Mouse (Mus musculus) limb, embryonic 14.5 days (tissue): ENCODE measurements around the gene Plxdc1. TPM values are rescaled to one million over a fixed set of nuclear protein-coding genes. Genes with fewer than 3 reads are reported as not detected.

Experiments
- ATAC-seq: fragments of 200-750 bp; cut with Nextera tagmentation; 2 replicates; pipeline ENCODE4 v1.8.0; 2017; ENCODE audit warnings: low read depth, moderate number of reproducible peaks, moderate TSS enrichment; ENCODE audit not compliant: low FRiP score
- DNase-seq: peaks from one replicate; pipeline ENCODE4 v3.0.0-alpha.2; 2015; ENCODE audit warnings: low spot score
- H3K27ac ChIP-seq: fragments of 300-500 bp; sonication (generic); replicated peaks from 2 replicates; pipeline ENCODE4 v1.5.1; 2014; ENCODE audit warnings: low read depth, mild to moderate bottlenecking, low read length, moderate library complexity, mixed read lengths
- H3K27me3 ChIP-seq: fragments of 300-500 bp; sonication (generic); 2 replicates; pipeline ENCODE4 v1.6.1; 2014; ENCODE audit warnings: low read length, mixed read lengths; ENCODE audit not compliant: control insufficient read depth, insufficient read depth
- H3K36me3 ChIP-seq: fragments of 300-500 bp; sonication (generic); 2 replicates; pipeline ENCODE4 v1.6.1; 2014; ENCODE audit warnings: mild to moderate bottlenecking, low read length, moderate library complexity, mixed read lengths; ENCODE audit not compliant: control insufficient read depth, insufficient read depth
- H3K4me1 ChIP-seq: fragments of 300-500 bp; sonication (generic); 2 replicates; pipeline ENCODE4 v1.6.1; 2014; ENCODE audit warnings: antibody characterized with exemption, low read length, mixed read lengths; ENCODE audit not compliant: control insufficient read depth, insufficient read depth
- H3K4me2 ChIP-seq: fragments of 300-500 bp; sonication (generic); replicated peaks from 2 replicates; pipeline ENCODE4 v1.6.1; 2014; ENCODE audit warnings: low read depth, mild to moderate bottlenecking, low read length, moderate library complexity; ENCODE audit not compliant: severe bottlenecking
- H3K4me3 ChIP-seq: fragments of 300-500 bp; sonication (generic); replicated peaks from 2 replicates; pipeline ENCODE4 v1.5.1; 2014; ENCODE audit warnings: low read length
- H3K9ac ChIP-seq: fragments of 300-500 bp; sonication (generic); 2 replicates; pipeline ENCODE4 v1.6.1; 2014; ENCODE audit warnings: mild to moderate bottlenecking, low read depth, low read length, moderate library complexity; ENCODE audit not compliant: severe bottlenecking
- H3K9me3 ChIP-seq: fragments of 300-500 bp; sonication (generic); 2 replicates; pipeline ENCODE4 v1.6.1; 2016; ENCODE audit warnings: low read length; ENCODE audit not compliant: control insufficient read depth
- POLR2A ChIP-seq: fragments of 200-500 bp; IDR thresholded peaks from 2 replicates; pipeline ENCODE4 v1.8.0; 2012; ENCODE audit warnings: inconsistent platforms, mild to moderate bottlenecking, moderate library complexity, borderline replicate concordance; ENCODE audit not compliant: insufficient read depth, insufficient read length; ENCODE audit errors: extremely low read depth
- WGBS: fragments of 180-500 bp; shearing (Covaris S2); extraction: QIAGEN DNeasy Blood & Tissue Kit; methylation state at CpG from one replicate; pipeline ENCODE4 v1.1.7; 2014; 5-methylcytosine and 5-hydroxymethylcytosine counted together
- polyA plus RNA-seq, 2 experiments: library from polyadenylated mRNA; depleted of rRNA in 1 of 2; stranded (reverse) in 1 of 2; unstranded in 1 of 2; fragments of >200 nt; fragmentation: Nextera tagmentation in 1 of 2; extraction: Ambion mirVana in 1 of 2; gene quantifications; 2 replicates each; pipeline versions ENCODE4 v1.2.1 to v1.2.3; 2012 to 2014

Gene Plxdc1
- polyA plus RNA-seq, 2 experiments, result 1.0 to 1.1 TPM

DNA sequence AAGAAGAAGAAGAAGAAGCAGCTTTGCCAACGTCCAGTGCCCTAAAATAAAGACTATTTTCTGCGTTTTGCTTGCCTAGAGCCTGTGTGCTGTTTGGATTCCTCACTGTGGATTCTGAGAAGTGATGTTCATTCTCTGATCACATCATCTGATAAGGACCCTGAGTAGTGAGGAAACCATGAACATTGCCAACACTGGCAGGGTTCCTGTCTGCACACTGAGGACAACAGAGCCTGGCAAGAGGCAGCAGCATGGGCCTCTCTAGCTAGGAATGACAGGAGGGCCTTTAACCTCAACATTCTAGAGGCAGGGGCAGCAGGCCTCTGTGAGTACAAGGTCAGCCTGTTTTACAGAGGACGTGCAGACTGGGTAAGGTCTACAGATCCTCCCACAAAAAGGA is 38.3 kb upstream of the Plxdc1 start:
- no peaks in the 10 kb centered on the region for H3K9me3 ChIP-seq
- WGBS, result 85% methylated on average over 3 of the region's 3 CpGs

GRCm38 (mm10) chr11:98022555-98023371 is 36.5 kb upstream of the Plxdc1 start, which contains the start of gene Cacnb1:
Cacnb1 (minus strand) TSS chr11:98023034.
- H3K4me1 ChIP-seq, result peaks cover 30% of the 10 kb centered on the region

More for the DNA sequence above, 38.3 kb upstream of the Plxdc1 start:
- H3K27me3 ChIP-seq, result no peaks in the 10 kb centered on the region
- H3K9ac ChIP-seq, result no peak overlapping the region
- ATAC-seq, result no peak
- H3K36me3 ChIP-seq, result peaks cover 16% of the 10 kb centered on the region
- no peak overlapping the region for H3K27ac ChIP-seq
- DNase-seq, result no peak
- H3K4me1 ChIP-seq, result peaks cover 32% of the 10 kb centered on the region
- no peak overlapping the region for H3K4me2 ChIP-seq
- no peak overlapping the region for H3K4me3 ChIP-seq
- TF ChIP-seq POLR2A, result no peak

GRCm38 (mm10) chr11:98022253-98022554 is 36.0 kb upstream of the Plxdc1 start:
- ATAC-seq, result no peak; the same call in 1 of the 2 replicates
- 2% methylated on average over 19 of the region's 23 CpGs for WGBS
- Histone ChIP-seq H3K27ac (peak overlapping the region; percentile 93), H3K9me3 (no peaks in the 10 kb centered on the region), H3K4me3 (peak overlapping the region; percentile 81), H3K36me3 (peaks cover 16% of the 10 kb centered on the region), H3K9ac (peak overlapping the region; percentile 78), H3K4me2 (peak overlapping the region; percentile 61), H3K27me3 (no peaks in the 10 kb centered on the region), H3K4me1 (peaks cover 28% of the 10 kb centered on the region)
- TF ChIP-seq POLR2A, result no peak
- DNase-seq, result no peak

More at GRCm38 (mm10) chr11:98022555-98023371, 36.5 kb upstream of the Plxdc1 start, which contains the start of gene Cacnb1:
- Histone ChIP-seq H3K27ac (peak within 1 kb of the TSS; percentile 93), H3K9ac (peak within 1 kb of the TSS; percentile 78), H3K9me3 (no peaks in the 10 kb centered on the region), H3K4me3 (peak within 1 kb of the TSS; percentile 81), H3K36me3 (peaks cover 11% of the 10 kb centered on the region; the same call in 1 of the 2 replicates), H3K4me2 (peak within 1 kb of the TSS; percentile 61), H3K27me3 (no peaks in the 10 kb centered on the region)
- ATAC-seq (peak; percentile 67), DNase-seq (peak; percentile 70)
- TF ChIP-seq POLR2A, result peak; percentile 89; the same call in 1 of the 2 replicates
- WGBS, result 4% methylated on average over 37 of the region's 52 CpGs

GRCm38 (mm10) chr11:98021565-98022252 is 35.5 kb upstream of the Plxdc1 start:
- WGBS, result 3% methylated on average over 33 of the region's 34 CpGs
- peak overlapping the region; percentile 93 for H3K27ac ChIP-seq
- TF ChIP-seq POLR2A, result no peak
- H3K4me3 ChIP-seq, result peak overlapping the region; percentile 81
- peak; percentile 71 for DNase-seq
- peaks cover 21% of the 10 kb centered on the region for H3K36me3 ChIP-seq
- peak overlapping the region; percentile 61 for H3K4me2 ChIP-seq
- H3K4me1 ChIP-seq, result peaks cover 28% of the 10 kb centered on the region
- H3K9ac ChIP-seq, result peak overlapping the region; percentile 78
- H3K27me3 ChIP-seq, result no peaks in the 10 kb centered on the region
- peak; percentile 24 for ATAC-seq
- H3K9me3 ChIP-seq, result no peaks in the 10 kb centered on the region

DNA sequence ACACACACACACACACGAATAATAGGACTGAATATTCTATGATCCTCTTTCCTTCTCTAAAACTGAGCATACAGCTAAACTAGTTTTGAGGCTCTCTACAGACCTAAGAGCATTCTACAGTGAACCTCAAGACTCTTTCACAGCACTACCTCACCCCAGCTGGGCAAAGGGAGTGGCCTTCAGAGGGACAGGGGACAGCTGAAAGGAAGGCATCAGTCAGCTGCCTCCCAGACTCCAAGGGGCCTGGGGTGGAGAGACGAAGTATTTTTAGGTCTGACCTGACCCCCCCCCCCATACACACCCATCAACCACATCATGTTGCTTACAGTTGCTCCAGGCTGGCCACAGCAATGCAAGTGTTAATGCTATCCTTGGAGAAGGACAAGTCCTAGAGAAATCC is 34.9 kb upstream of the Plxdc1 start:
- peak; percentile 12; the same call in 1 of the 2 replicates for ATAC-seq
- H3K4me2 ChIP-seq, result peak overlapping the region; percentile 61
- no peak for TF ChIP-seq POLR2A
- H3K4me1 ChIP-seq, result peaks cover 28% of the 10 kb centered on the region
- no peak for DNase-seq
- H3K9ac ChIP-seq, result peak overlapping the region; percentile 78
- H3K36me3 ChIP-seq, result peaks cover 27% of the 10 kb centered on the region
- 53% methylated on average over 2 of the region's 2 CpGs for WGBS
- H3K4me3 ChIP-seq, result peak overlapping the region; percentile 81
- H3K9me3 ChIP-seq, result no peaks in the 10 kb centered on the region
- no peaks in the 10 kb centered on the region for H3K27me3 ChIP-seq
- no peak overlapping the region for H3K27ac ChIP-seq
